Mouse (Mus musculus): ENCODE results near the gene Misp.

Gene Misp

DNA sequence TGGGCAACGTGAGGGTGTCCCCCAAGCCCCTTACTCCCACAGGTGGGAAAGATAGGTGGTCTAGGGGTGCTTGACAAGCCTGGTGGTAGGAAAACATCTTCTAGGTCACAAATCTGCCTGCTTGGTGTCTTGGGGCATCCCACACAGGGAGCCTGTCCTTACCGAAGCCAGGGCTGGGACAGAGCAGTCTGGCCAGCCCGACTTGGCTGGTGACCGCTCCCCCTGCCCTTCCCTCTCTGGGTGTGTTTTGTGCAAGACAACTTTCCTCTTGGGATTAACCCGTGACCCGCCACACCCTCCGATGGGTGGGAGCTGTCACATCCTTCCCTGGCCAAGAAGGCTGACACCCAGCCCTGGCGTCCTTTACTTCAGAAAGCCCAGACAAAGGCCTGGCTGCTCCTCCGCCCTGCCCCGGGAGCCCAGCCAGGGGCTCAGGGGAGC lies 26.3 kb upstream of the Misp start:
- DNase-seq (ENCODE audit: low spot score) = no peak

- no peak for DNase-seq (ENCODE audit: low spot score)
These were observed 24.9 kb upstream of the Misp start for GRCm38 (mm10) chr10:79795905-79796304.

DNA sequence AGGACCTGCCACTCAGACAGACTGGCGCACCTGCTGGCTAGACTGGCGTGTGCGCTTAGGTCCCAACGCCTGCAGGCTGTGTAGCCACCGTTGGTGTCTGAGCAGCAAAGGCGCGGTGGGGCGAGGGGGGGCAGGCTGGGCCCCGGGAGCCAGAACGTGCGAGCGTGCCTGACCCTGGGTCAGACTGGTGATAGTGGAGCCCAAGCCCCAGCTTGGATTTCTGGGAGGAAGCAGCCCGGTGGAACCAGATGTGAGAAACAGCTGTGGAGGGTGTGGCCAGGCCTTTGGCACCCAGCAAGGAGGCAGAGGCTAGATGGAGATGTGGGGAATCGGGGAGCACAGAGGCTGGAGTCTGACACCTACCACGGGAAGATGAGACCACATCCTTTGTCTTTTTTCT lies 23.5 kb upstream of the Misp start:
- no peak for DNase-seq (ENCODE audit: low spot score)

GRCm38 (mm10) chr10:79798289-79798928 lies 22.4 kb upstream of the Misp start:
- DNase-seq (ENCODE audit: low spot score) = no peak

GRCm38 (mm10) chr10:79800508-79800907 lies 20.3 kb upstream of the Misp start:
- no peak for DNase-seq (ENCODE audit: low spot score)

DNA sequence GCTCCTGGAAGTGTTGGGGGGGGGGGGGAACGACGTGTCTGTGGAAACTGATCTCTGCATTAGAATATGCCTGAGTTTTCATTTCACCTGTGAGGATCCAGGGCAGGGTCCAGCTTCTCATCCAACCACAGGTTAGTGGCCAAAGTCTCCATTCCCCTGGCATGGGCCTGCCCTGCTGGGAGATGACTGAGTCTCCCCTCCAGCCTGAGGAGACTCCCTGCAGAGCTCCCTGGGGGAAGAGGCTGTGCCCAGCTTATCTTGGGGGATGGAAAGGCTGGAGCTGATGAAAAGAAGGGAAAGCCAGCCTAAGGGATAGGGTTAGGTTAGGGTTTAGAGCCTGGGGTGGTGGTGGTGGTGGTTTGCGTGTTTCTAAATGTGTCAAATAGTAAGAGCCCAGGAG lies 19.0 kb upstream of the Misp start:
- no peak for DNase-seq (ENCODE audit: low spot score)

- no peak for DNase-seq (ENCODE audit: low spot score)
These were observed 18.3 kb upstream of the Misp start for GRCm38 (mm10) chr10:79802331-79802971.

- DNase-seq (ENCODE audit: low spot score) = no peak
These were observed 17.0 kb upstream of the Misp start for GRCm38 (mm10) chr10:79803716-79804323.

DNA sequence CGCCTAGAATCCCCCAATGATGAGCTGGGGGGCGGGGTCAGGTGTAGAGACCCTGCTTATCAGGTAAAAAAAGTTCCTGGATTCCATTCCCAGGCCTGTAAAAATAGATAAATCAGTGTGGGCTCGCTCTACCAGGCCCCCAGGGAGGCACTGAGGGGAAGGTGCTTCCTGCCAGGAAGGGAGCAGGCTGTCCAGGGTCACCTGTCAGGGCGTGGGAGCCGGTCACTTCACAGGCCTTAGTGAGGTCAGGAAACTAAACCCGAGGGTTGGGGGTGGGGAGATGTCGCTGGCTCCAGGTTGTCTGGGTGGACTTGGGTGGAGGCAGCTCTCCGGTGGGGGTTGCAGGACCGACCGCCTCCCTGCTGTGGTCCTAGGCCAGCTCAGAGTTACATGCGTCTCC lies 15.2 kb upstream of the Misp start:
- no peak for DNase-seq (ENCODE audit: low spot score)

DNA sequence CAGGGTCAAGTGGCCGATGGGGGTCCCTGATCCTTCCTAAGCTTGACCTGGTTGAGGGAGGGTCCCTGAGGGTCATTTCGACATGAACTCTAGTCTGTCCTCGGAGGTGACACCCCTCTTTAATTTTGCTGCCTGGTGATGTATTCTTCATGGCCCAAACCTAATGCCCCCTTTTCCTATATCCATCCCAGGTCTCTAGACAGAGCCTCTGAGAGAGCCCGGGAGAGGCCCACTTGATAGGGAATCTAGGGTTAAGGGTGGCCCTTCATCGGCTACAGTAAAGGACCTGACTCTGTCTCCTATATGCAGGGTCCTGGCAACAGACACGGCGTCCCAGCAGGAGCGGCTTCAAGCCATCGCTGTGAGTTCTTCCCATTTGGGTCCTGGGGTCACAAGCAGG lies 14.5 kb upstream of the Misp start:
- no peak for DNase-seq (ENCODE audit: low spot score)

DNA sequence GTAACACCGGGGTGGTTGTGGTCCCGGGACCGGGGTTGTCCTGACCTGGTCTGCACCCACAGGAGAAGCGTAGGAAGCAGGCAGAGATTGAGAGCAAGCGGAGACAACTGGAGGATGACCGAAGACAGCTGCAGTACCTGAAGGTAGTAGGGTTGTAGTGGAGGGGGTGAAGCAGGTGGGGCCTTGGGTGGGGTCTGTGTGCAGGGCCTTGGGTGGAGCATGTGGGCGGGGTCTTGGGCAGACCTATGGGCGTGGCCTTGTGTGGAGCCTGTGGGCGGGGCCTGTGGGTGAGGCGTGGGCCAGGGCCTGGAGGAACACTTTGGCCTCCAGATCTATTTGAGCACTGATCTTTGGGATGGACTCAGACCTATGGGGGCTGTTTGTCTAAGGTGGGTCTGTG lies 13.8 kb upstream of the Misp start:
- no peak for DNase-seq (ENCODE audit: low spot score)

GRCm38 (mm10) chr10:79807826-79808225 lies 13.0 kb upstream of the Misp start:
- DNase-seq (ENCODE audit: low spot score) = no peak

GRCm38 (mm10) chr10:79808728-79809127 lies 12.1 kb upstream of the Misp start:
- DNase-seq (ENCODE audit: low spot score) = no peak

GRCm38 (mm10) chr10:79811736-79812637 lies 8.8 kb upstream of the Misp start:
- DNase-seq (ENCODE audit: low spot score) = peak; percentile 70

DNA sequence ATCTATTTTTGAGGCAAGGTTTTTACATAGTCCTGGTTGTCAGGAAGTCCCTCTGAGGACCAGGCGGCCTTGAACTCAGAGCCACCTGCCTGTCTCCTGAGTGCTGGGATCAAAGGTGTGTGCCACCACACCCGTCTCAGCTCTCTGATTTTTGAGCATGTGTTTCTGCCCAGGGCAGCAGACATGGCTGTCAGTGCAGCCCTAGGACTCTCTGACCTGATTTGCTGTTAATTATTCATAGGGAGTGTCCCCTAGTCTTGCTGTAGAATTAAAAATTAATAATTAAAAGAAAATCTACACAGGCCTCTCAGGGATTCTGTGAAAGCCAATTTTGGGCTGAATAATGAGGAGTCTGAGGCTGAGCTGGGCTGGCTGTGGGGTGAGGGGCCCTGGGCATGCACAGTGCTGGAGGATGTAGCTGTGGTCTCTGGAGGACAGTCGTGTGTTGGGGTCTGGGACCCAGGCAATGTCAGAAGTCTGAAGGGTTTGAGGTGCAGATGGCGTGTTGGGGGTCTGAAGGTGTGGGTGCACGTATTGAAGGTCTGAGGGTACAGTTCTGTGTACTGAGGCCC lies 6.4 kb upstream of the Misp start:
- DNase-seq (ENCODE audit: low spot score) = no peak

- DNase-seq (ENCODE audit: low spot score) = no peak
These were observed 4.9 kb upstream of the Misp start for GRCm38 (mm10) chr10:79815671-79816494.

GRCm38 (mm10) chr10:79817111-79817510 lies 3.7 kb upstream of the Misp start:
- no peak for DNase-seq (ENCODE audit: low spot score)

DNA sequence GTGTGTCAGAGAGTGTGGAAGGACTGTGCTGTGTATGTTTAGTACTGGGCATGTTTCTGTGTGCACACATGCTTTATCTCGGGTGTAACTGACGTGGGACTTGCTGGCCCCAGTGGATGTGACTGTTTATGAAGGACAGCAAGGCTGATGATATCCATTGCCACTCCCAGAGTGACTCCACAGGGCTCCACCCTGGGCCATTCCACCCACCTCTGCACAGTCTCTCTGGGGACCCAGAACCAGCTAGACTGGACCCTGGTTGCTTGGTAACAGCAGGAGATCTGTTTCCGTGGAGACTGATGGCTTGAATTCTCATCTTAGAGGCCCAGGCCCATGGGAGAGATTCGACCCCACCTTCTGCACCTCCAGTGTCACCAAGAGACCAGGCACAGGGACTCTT lies 2.6 kb upstream of the Misp start:
- DNase-seq (ENCODE audit: low spot score) = no peak

GRCm38 (mm10) chr10:79819606-79820005 lies 1.2 kb upstream of the Misp start:
- DNase-seq (ENCODE audit: low spot score) = no peak

DNA sequence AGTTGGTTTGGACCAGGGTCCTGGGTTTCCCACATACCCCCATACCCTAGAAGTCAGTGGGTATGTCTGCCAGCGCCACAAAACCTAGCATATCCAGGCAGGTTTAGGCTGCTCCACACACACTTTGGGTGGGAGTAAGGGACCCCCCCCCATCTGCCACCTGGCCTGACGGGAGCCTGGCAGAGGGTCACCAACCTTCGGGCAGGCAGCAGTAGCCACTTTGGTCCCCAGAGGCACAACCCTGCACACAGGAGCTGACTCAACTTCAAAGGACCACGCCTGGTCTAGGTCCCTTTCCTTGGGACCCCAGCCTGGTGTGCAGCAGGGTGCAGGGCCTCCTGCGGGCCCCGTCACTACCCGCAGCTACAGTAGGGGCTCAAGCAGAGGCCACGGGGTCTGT lies 512 bp upstream of the Misp start:
- DNase-seq (ENCODE audit: low spot score) = no peak

DNA sequence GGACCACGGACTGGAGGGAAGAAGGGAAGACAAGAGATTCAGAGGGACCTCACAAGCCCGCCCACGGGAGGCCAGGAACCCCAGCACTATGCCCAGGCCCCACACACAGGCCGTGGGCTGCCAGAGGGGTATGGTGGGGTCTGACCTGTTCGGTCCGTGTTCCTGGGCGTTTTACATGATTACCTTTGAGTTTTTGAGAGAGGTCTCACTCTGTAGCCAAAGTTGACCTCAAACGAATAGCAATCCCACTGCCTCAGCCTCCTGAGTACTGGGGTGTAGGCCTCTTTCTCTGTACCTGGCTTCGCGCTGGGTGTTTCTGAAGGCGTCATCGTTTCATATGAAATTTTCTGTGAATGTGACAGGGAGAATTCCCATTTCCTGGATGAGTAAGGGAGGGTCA lies 942 bp downstream of the Misp start:
- DNase-seq (ENCODE audit: low spot score) = no peak
